Mouse (Mus musculus) forebrain, postnatal 0 days (tissue): ENCODE measurements around the gene Gm10382. TPM values are rescaled to one million over a fixed set of nuclear protein-coding genes. Genes with fewer than 3 reads are reported as not detected.

Experiments
- ATAC-seq: fragments of 200-750 bp; cut with Nextera tagmentation; 2 replicates; pipeline ENCODE4 v1.8.0; 2017; ENCODE audit warnings: mild to moderate bottlenecking, moderate library complexity
- DNase-seq: peaks from one replicate; pipeline ENCODE4 v3.0.0-alpha.2; 2015
- H3K27ac ChIP-seq: fragments of 300-500 bp; sonication (generic); 2 replicates; pipeline ENCODE4 v1.5.1; 2014; ENCODE audit warnings: low read depth, mild to moderate bottlenecking, antibody characterized with exemption, low read length, moderate library complexity, mixed read lengths
- H3K27me3 ChIP-seq: fragments of 300-500 bp; sonication (generic); 2 replicates; pipeline ENCODE4 v1.6.1; 2014; ENCODE audit warnings: mild to moderate bottlenecking, low read length, mixed read lengths; ENCODE audit not compliant: insufficient read depth
- H3K36me3 ChIP-seq: fragments of 300-500 bp; sonication (generic); 2 replicates; pipeline ENCODE4 v1.6.1; 2014; ENCODE audit warnings: mild to moderate bottlenecking, moderate library complexity; ENCODE audit not compliant: insufficient read depth
- H3K4me1 ChIP-seq: fragments of 300-500 bp; sonication (generic); 2 replicates; pipeline ENCODE4 v1.6.1; 2014; ENCODE audit warnings: antibody characterized with exemption; ENCODE audit not compliant: insufficient read depth
- H3K4me2 ChIP-seq: fragments of 300-500 bp; sonication (generic); 2 replicates; pipeline ENCODE4 v1.6.1; 2014; ENCODE audit warnings: low read depth, mild to moderate bottlenecking, moderate library complexity
- H3K4me3 ChIP-seq: fragments of 300-500 bp; sonication (generic); 2 replicates; pipeline ENCODE4 v1.5.1; 2014; ENCODE audit warnings: low read depth, low read length, mixed read lengths
- H3K9ac ChIP-seq: fragments of 300-500 bp; sonication (generic); 2 replicates; pipeline ENCODE4 v1.6.1; 2014; ENCODE audit warnings: mild to moderate bottlenecking
- H3K9me3 ChIP-seq: fragments of 300-500 bp; sonication (generic); 2 replicates; pipeline ENCODE4 v1.6.1; 2016; ENCODE audit warnings: low read length
- CTCF ChIP-seq: sonication (generic); IDR thresholded peaks from 2 replicates; pipeline ENCODE4 v1.5.1; 2016; ENCODE audit warnings: antibody characterized with exemption, control low read depth, low read depth
- WGBS: fragments of 180-500 bp; shearing (Covaris S2); extraction: QIAGEN DNeasy Blood & Tissue Kit; methylation state at CpG from one replicate; pipeline ENCODE4 v1.1.7; 2014; 5-methylcytosine and 5-hydroxymethylcytosine counted together
- polyA plus RNA-seq: library from polyadenylated mRNA; unstranded; fragments of >200 nt; fragmentation: Nextera tagmentation; extraction: Ambion mirVana; gene quantifications from 2 replicates; pipeline ENCODE4 v1.2.1, GENCODE M21; 2015
- total RNA-seq: library from RNA; depleted of rRNA; stranded (reverse); fragments of >200 nt; gene quantifications from 2 replicates; pipeline ENCODE4 v1.2.3, GENCODE M21; 2014

Gm10382 gene
- total and polyA plus RNA-seq, 2 experiments from 2014 or later = 0.25 to 1.00 TPM

DNA sequence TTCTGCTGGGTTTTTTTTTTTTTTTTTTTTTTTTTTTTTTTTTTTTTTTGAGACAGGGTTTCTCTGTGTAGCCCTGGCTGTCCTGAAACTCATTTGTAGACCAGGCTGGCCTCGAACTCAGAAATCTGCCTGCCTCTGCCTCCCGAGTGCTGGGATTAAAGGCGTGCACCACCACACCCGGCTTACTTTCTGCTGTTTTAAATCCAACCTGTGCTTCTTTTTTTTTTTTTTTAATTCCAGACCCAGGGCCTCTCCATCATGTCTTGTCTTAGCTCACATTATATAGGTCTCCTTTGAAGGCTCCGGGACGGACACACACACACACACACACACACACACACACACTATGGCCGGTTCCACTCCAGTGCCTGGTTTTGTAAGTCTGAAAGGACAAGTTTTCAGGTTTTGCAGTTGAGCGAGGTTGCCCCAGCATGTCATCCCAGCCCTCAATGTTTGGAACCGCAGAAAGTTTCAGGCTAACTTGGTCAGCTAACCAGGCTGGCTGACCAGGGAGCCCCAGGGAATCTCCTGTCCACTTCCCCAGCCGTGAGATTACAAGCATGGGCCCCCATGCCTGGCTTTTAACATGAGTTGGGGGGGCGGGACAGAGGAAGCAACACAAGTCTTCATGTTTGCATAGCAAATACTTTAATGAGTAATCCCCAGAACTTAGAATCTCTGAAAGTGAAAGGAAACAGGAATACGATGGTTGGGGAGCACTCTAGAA is 31.4 kb upstream of the Gm10382 start:
- 84% methylated on average over 12 of the region's 12 CpGs for WGBS
- H3K36me3 ChIP-seq = no peaks in the 10 kb centered on the region
- no peak overlapping the region for H3K9ac ChIP-seq
- H3K4me1 ChIP-seq = no peaks in the 10 kb centered on the region
- TF ChIP-seq CTCF = no peak
- ATAC-seq (no peak), DNase-seq (no peak)
- no peaks in the 10 kb centered on the region for H3K27me3 ChIP-seq
- H3K27ac ChIP-seq = no peak overlapping the region
- H3K4me2 ChIP-seq = no peak overlapping the region
- no peaks in the 10 kb centered on the region for H3K9me3 ChIP-seq
- H3K4me3 ChIP-seq = no peak overlapping the region

- H3K4me3 ChIP-seq = no peak overlapping the region
- H3K4me1 ChIP-seq = no peaks in the 10 kb centered on the region
- no peaks in the 10 kb centered on the region for H3K9me3 ChIP-seq
- H3K4me2 ChIP-seq = no peak overlapping the region
- H3K27me3 ChIP-seq = no peaks in the 10 kb centered on the region
- no peaks in the 10 kb centered on the region for H3K36me3 ChIP-seq
- DNase-seq (no peak), ATAC-seq (no peak)
- WGBS = 78% methylated on average over 5 of the region's 5 CpGs
- no peak overlapping the region for H3K9ac ChIP-seq
- H3K27ac ChIP-seq = no peak overlapping the region
- TF ChIP-seq CTCF = no peak
Measured at GRCm38 (mm10) chr5:125358270-125358608, 30.9 kb upstream of the Gm10382 start.

GRCm38 (mm10) chr5:125360566-125360965 is 28.6 kb upstream of the Gm10382 start:
- Histone ChIP-seq H3K27ac (no peak overlapping the region), H3K27me3 (no peaks in the 10 kb centered on the region), H3K4me1 (no peaks in the 10 kb centered on the region), H3K9me3 (no peaks in the 10 kb centered on the region), H3K4me2 (0 out of 2 replicates have a peak overlapping the region, but pooled peaks have one; percentile 13), H3K9ac (no peak overlapping the region), H3K4me3 (no peak overlapping the region), H3K36me3 (no peaks in the 10 kb centered on the region)
- 31% methylated on average over 9 of the region's 9 CpGs for WGBS
- DNase-seq = peak; percentile 71
- no peak for TF ChIP-seq CTCF
- ATAC-seq = peak; percentile 58; the same call in 1 of the 2 replicates

DNA sequence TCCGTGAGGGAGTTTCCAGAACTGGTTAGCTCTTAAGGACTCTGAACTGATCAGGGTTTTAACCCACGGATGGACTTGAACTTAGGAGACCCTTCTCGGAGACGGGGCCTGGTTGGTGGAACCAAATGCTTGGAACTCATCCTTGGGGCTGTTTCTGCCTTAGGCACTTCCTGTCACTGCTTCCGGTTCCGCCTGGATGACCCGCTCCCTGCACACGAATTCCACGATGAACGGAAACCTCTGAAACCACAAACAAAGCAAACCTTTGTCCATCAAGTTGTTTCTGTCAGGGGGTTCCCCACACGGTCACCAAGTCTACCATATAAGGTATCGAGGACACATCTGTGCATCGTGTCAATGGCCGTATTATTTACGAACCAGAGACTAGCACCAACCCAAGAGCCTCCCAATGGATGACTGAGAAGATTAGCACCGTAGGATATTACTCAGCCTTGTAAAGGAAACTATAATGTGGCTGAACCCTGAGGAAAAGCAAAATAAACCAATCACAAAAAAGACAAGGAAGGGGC is 28.1 kb upstream of the Gm10382 start:
- H3K36me3 ChIP-seq = no peaks in the 10 kb centered on the region
- WGBS = 68% methylated on average over 16 of the region's 16 CpGs
- no peak overlapping the region for H3K4me3 ChIP-seq
- DNase-seq (no peak), ATAC-seq (no peak)
- H3K9ac ChIP-seq = no peak overlapping the region
- H3K27ac ChIP-seq = no peak overlapping the region
- 0 out of 2 replicates have a peak overlapping the region, but pooled peaks have one; percentile 13 for H3K4me2 ChIP-seq
- H3K9me3 ChIP-seq = no peaks in the 10 kb centered on the region
- H3K27me3 ChIP-seq = no peaks in the 10 kb centered on the region
- no peak for TF ChIP-seq CTCF
- H3K4me1 ChIP-seq = no peaks in the 10 kb centered on the region

GRCm38 (mm10) chr5:125363894-125364293 is 25.2 kb upstream of the Gm10382 start:
- no peak overlapping the region for H3K27ac ChIP-seq
- H3K4me3 ChIP-seq = no peak overlapping the region
- H3K9ac ChIP-seq = no peak overlapping the region
- no peaks in the 10 kb centered on the region for H3K4me1 ChIP-seq
- no peak for TF ChIP-seq CTCF
- ATAC-seq = no peak
- DNase-seq = no peak
- H3K4me2 ChIP-seq = no peak overlapping the region
- 74% methylated on average over 7 of the region's 7 CpGs for WGBS
- no peaks in the 10 kb centered on the region for H3K9me3 ChIP-seq
- H3K36me3 ChIP-seq = no peaks in the 10 kb centered on the region
- H3K27me3 ChIP-seq = no peaks in the 10 kb centered on the region

DNA sequence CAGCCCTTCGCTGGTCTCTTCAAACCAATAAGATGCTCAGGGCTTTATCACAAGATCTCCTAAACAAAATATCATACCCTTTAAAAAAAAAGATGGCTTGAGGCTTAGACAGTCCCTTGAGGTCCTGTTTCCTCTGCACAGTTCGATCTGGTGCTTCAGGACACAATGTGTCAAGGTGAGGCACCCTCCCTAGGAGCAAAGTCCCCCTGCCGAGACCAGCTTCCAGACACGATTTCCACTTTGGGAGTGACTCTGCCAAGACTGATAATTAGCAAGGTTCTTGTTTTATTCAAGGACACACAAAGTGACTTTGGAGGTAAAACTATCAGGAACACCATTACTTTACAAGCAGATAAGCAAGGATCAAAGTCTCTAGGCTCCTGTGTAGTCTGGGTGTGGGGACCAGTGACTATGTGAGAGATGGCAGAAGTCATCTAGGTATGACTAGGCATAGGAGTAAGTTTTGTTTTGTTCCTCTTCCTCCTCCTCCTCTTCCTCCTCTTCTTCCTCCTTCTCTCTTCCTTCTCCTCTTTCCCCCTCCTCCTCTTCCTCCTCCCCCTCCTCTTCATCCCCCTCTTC is 24.2 kb upstream of the Gm10382 start:
- no peaks in the 10 kb centered on the region for H3K36me3 ChIP-seq
- no peak overlapping the region for H3K27ac ChIP-seq
- no peaks in the 10 kb centered on the region for H3K27me3 ChIP-seq
- no peak for TF ChIP-seq CTCF
- DNase-seq = no peak
- H3K9ac ChIP-seq = no peak overlapping the region
- no peaks in the 10 kb centered on the region for H3K9me3 ChIP-seq
- 78% methylated on average over 4 of the region's 4 CpGs for WGBS
- no peaks in the 10 kb centered on the region for H3K4me1 ChIP-seq
- no peak for ATAC-seq
- H3K4me2 ChIP-seq = no peak overlapping the region
- H3K4me3 ChIP-seq = no peak overlapping the region

GRCm38 (mm10) chr5:125368156-125368555 is 21.0 kb upstream of the Gm10382 start:
- no peaks in the 10 kb centered on the region for H3K4me1 ChIP-seq
- H3K4me2 ChIP-seq = no peak overlapping the region
- H3K27me3 ChIP-seq = no peaks in the 10 kb centered on the region
- DNase-seq = no peak
- no peak overlapping the region for H3K4me3 ChIP-seq
- H3K27ac ChIP-seq = no peak overlapping the region
- H3K9ac ChIP-seq = no peak overlapping the region
- no peak for TF ChIP-seq CTCF
- 65% methylated on average over 5 of the region's 5 CpGs for WGBS
- ATAC-seq = no peak
- H3K36me3 ChIP-seq = no peaks in the 10 kb centered on the region
- H3K9me3 ChIP-seq = no peaks in the 10 kb centered on the region
